Mouse (Mus musculus) induced T-regulatory cell, adult 2 months (primary cell): ENCODE data around the gene Chn1.
A peak's percentile ranks its signal among the peaks of the same experiment; 100 is the strongest.

ENCODE experiments used
- DNase-seq: peaks from one replicate; pipeline ENCODE4 v3.0.0-alpha.2; 2012; ENCODE audit warnings: low read depth

The Chn1 gene

DNA sequence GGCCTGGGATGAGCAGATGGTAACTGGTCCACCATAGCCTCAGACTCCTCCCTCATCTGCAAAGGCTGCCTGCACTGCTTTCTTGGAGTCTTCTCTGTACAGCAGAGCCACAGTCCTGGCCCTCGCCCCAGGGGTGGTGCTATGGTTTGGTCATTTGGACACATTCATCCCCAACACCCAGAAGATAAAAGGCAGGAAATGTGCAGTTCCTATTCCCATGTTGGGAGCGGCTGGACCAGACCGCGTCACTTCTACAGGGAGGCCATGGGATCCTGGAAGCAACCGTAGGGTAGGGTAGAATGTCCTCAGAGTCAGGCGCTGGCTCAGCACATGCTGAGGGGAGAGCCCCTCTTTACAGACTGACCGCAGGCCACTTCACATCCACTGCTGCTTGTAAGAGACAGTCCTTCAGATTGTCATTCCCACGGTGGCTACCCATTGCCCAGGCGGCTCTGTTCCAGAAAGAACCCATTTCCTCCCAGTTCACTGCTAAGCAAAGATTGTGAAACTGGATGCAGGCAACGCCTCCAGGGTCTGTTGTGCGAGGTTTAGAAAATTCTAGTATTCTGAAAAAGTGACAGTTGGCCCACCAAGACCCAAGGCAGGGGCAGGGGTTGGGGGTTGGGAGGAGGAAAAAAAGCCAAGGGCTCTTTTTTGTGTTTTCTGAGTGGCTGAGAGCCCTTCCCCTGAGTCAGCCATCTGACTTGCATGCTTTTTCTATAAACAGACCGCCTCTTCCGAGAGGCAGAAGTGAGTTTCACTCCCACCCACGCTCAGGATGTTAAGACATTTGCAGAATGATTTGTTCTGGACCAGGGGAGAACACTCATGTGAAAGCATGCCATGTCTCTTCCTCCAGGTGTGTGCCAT, 182.7 kb downstream of the Chn1 start:
- DNase-seq: no peak

DNA sequence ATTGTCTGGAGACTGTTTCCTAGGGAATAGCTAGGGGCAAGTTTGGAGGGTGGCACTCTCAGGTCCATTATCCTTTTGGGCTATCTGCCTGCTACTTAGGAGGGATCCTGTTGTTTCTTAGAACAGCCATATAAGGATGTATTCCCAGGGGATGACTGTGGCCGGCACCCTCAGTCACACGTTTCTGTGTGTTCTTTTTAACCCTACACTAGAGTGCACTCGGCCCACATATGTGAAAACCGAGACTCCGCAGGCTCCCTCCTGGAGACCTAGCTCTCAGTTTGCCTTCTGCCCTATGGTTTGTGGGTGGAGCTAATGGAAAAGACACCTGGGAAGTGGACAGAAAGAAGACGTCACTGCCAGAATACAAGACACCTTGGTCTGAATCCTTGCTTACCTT, 183.9 kb downstream of the Chn1 start:
- DNase-seq: no peak

DNA sequence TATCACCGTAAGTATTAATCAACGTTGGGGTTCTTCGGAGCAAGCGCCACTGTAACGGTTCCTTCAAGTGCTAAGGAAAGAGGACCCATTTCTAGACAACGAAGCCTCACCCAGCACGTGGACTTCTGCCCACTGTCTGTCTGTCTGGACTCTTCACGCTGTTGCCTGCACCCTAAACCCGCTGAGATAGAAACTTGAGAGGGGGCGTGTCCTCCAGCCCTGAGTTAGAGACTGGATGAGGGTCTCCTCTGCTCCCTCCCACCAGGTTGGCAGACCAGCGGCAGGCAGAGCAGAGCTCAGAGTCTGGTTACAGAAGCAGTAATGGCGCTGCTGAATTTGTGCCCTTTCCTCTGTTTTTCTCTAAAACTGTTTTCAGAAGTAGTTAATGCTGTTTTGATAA, 185.0 kb downstream of the Chn1 start:
- DNase-seq: no peak

DNA sequence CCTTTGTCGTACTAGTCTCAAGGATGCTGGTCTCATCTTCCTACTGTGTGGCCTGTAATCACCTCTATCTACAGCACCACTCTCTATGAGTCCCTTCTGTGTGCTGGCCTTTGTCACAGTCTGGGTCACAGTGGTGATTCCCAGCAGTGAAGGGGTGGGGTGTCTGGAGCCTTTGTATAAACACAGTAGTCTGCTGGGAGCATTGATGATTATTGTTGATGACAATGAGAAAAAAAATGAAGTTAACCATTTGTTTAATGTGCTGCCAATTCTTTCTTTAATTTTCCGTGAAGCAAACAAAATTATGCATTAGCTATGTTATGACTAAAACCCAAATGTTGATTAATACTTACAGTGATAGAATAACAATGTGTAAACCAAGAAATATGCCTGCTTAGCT, 186.2 kb downstream of the Chn1 start:
- no peak for DNase-seq

DNA sequence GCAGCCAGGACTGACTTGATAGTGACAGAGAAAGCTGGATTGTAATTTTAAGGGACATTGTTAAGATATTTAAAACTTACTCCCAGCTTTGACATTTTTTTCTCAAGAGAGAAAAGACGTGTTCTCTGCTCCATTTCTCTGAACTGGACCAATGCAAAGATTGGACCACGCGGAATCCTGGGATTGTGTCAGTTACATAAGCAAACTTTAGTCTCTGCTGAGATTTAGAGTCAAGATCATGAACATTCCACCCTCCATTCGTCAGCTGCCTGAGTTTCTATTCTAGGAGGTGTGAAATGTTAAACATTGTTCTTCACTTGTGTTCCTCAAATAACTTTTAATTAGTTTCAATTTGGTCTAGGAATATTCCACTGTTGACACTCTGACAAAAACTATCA, 188.0 kb downstream of the Chn1 start:
- no peak for DNase-seq

DNA sequence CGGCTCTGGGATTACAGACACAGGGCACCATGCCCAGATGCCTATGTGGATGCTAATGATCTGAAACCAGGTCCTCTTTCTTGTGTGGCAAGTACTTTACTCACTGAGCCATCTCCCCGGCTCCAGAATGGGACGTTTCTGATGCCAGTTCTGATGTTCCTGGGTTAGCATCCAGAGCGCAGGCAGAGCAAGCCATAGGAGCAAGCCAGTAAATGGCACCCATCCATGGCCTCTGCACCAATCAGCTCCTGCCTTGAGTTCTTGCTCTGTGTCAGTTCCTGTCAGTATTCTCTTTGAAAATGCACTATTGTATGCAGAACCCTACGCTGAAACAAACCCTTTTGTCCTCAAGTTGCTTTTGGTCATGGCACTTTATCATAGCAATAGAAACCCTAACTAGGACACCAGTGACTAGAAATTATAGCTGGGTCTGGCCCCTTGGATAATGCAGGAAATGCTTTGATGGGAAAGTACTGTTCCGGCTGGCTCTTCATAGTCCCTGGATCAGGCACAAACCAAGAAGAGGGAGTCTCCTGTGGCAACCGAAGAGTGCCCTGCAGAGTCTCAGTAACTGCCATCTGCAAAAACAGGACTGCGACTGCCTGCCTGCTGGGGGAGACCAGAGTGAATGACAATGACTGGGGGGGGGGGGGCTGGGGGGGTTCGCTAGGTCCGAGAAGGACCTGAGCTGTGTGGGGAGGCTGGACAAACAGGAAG, 188.6 kb downstream of the Chn1 start:
- no peak for DNase-seq

DNA sequence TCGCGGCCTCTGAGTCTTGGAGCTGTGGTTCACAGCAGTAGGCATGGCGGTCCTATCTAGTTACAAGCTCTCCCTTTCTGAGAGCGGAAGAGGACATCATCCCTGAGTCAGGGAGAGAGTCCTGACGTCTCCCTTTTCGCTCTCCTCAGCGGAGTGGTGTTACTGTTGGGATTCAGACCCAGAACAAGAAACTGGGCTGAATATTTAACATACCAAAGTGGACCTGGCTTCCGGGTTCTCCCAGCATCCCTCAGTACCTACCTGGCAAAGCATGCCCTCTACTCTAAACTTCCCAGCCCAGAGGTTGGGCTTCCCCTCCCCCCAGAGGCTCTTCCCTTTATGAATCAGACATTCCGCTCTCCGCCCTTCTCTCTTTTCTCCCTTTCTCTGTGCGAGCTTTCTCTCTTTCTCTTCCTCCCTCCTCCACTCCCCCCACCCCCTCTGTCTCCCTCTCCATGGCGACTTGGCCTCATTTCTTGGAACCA, 189.8 kb downstream of the Chn1 start:
- no peak for DNase-seq

DNA sequence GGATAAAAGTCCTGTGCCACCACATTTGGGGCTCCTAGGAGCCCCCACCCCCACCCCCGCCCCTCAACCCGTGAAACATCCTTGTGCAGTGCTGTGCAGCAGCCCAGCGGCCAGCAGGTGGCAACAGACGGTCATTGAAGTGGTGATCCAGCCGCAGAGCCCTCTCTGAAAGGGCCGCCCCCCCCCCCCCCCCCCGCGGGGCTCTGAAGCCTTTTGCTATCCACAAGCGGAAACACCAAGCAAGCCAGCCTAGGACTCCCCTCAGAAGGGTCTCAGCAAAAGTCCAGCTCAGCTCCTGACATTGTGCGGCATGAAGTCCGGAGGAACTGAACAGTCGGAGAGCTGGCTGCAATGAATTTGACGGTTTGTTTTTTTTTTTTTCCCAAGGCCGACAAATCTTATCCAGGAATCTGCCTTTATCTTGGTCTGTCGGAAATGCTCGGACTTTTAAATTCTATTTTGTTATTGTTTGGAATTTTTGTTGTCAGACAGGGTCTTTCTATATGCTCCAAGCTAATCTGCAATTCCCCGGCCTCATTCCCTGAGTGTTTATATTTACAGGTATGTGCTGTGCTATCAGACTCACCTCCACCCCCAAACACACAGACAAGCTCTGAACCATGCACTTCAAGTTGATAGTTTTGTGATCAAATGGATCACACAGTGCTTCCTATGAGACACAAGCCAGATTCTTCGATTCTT, 190.3 kb downstream of the Chn1 start:
- peak; percentile 63 for DNase-seq

DNA sequence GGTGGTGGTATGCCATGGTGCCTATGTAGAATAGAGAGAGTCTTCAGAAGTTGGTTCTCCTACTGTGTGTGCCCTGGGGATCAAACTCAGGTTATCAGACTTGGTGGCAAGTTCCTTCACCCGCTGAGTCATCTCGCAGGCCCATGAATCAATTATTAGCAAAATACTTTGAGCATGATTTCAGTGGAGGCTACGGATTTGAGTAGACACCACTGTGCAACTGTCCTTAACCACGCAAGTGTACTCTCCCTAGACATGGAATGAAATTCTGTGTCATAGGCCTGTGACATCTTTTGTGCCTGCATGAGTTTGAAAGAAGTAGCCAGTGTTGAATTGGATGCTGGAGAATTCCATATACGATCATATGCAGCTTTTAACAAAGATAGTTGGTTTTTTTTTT, 194.4 kb downstream of the Chn1 start:
- no peak for DNase-seq

DNA sequence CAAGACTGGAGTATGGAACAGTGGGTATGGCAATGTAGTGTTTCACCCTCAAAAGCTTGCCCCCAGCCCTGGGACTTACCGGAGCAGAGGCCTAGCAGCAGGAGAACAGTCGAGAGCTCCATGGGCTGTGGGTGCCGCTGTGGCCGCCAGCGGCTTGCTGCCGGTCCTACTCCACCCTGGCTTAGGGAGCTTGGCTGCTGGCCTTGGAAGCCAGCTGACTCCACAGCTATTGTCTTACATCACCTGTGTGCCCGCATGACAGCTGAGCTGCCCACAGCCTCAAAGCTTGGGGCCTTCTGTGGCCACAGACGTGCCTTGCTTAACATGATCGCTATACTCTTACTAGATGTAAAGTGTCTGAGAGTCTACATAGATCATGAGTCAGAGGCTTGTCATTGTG, 195.0 kb downstream of the Chn1 start, which contains the start of gene Chrna1:
Chrna1 (minus strand) TSS at position 173 of the 400 bp plus-strand sequence.
- DNase-seq: no peak

DNA sequence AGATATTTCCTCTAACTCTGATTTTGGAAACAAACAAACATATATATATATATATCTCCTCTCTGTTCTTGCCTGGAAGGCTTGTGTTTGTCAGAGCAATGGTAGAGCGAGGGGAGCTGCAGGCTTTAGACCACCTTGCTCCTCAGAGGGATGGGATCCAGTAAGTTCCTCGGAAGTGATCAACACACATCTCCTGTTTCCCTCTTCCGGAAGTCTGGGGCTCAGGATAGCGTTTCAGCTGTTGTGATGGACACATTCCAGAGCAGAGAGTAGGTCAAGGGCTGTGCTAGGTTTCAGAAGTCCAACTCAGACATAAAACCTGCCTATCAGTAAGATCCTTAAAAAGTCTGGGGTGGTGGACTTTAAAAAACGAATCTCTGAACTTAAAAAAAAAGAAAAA, 196.0 kb downstream of the Chn1 start:
- DNase-seq: no peak

DNA sequence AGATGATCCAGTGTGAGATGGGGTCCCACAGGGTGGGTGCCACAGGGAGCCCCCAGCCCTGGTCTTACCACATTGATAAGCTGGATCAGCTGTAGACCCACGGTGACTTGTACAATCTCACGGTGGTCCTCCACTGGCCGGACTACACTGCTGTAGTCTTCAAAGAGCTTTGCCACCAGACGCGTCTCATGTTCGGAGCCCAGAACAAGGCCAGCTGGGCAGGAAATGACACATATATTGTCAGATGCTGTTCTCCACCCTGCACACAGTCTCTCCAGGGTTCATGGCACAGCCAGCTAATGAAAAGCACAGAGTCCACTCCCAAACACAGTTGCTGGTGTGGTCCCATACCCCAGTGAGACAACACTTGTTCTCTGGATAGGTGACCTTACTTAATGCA, 200.7 kb downstream of the Chn1 start:
- no peak for DNase-seq

DNA sequence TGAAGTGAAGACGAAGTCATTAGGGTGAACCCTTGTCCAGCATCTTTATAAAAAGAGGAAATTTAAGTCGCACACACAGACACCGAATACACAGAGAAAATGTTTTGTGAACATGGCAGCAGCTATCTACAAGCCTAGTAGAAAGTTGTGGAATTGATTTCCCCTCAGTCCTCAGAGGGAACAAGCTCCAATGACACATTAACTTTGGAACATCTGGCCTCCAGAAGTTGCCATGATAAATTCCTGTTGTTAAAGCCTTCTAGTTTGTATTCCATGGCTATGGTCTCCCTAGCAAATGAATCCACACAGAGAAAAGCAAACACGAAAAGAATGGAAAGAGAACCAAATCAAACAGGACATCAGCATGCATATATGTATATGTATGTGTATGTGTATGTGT, 201.6 kb downstream of the Chn1 start:
- no peak for DNase-seq

DNA sequence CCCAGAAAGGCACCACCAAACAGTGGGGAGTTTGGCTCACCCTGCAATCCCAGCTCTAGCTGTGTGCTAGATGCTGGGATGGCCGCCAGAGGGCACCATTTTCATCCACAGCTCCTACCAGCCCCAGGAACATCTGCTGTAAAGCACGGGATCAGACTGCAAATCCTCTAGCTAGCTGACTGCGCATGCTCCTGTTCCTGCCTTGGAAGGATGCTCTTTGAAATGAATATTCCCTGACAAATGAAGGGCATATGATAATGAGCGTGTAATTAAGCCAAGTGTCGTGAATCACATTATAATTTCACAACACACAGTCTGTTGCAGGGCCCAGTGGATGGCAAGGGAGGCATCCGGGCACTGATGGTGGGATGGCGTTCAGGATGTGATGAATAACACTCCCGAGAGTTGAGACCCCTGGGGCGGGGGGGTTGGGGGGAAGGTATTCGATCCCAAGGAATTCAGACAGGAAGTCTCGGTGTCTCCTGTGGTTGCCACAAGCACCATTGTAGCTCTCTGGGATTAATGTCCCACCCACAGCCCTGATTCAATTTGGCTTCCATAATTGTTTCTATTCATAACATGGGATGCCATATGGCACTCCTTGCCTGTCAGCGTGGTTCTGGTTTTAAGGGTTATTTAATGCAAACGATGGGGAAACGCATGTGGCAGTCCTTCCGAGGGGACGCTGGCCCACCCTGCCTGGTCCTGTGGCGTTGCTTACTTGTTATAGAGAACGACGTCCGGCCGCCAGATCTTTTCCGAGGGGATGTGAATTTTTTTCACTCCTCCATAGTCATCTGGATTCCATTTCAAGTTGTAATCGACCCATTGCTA, 202.4 kb downstream of the Chn1 start:
- peak; percentile 62 for DNase-seq

DNA sequence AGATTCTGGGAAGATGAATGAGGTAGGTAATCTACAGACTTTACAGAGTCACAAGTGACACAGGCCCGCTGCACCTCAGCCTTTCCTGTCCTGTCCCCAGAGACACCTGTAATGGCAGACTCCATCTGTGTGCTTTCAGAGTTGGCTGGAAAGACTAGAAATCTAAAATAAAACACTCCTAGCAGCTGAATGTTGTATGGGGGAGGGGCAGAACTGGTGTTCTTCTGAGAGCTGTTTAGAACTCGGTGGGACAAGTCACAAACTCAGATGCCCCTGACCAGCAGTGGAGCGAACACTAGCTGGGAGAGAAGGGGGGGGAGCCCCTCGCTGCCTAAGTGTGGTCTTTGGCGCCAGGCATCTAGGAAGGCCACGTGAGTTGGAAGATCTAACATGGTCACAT, 203.2 kb downstream of the Chn1 start:
- DNase-seq: no peak

DNA sequence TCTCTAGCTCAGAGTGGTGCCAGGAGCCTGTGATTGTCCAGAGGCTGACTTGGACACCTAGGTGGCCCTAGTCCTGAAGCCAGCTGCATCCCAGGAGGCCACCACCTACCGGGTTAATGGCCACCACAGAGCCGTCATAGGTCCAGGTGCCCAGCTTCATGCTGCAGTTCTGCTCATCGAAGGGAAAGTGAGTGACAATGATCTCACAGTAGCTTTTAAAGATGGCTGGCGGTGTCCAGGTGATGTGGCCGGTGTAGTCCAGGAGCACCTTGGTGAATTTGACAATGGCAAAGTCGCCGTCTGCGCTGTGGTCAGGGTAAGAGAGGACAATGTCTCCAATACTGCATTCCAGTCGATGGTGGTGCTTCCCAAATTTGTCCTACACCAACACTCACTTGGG, 203.8 kb downstream of the Chn1 start:
- no peak for DNase-seq

DNA sequence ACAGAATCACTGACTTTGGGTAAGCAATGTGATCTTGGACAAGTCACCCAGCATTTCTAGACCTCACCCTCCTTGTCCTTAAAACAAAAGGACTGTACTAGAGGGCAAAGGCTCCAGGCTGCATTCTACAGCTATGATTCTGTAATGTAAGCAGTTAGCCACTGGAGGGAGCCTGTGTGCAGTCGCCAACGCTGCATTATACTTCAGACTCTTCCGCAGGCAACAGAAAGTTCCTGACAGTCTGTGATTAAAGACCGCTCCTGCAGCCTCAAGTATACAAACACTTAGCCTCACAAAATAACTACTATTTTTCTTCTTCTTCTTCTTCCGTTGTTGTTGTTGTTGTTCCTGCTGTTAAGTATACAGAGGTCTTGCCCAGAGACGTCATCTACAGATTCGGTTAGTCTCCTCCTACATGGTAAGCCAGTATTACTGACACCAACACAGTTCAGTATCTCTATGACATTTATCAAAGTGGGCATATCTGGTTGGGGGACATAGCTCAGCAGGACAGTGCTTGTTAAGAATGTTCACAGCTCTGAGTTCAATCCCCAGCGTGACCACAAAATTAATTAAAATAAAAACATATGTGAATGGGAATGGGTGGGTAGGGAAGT, 208.0 kb downstream of the Chn1 start:
- DNase-seq: peak; percentile 80

DNA sequence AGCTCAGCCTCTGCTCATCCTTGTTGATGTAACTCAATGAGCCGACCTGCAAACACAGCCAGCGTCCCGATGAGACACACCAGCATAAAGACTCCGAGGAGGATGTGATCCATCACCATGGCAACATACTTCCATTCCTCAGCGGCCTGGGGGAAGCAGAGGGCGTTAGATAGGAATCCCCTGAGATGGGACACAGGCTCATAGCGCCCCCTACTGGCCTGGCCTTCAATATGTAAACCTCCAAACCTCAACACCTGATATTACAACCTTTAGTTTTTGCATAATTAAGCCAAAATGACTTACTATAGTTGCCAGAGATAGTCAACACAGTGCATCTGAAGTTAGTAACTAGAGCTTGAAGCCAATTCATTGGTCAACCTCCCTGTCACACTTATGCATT, 209.0 kb downstream of the Chn1 start:
- peak; percentile 69 for DNase-seq

DNA sequence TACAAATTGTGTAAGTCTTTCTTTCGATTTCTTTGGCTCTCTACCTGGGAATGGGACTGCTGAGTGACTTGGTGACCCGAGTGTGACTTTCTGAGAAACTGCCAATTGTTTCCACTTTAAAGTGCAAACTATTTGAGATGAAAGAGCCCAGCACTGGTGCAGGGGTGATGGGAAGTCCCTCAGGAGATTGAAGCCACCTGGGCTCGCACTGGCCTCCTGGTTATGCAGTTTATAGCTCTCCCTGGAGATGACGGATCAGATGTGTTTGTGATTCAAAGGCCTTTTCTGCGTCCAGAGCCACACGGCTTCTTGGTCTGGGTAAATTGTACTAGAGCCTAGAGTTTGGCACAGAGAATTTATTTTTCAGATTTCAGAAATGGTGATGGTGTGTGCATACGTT, 211.5 kb downstream of the Chn1 start:
- no peak for DNase-seq

DNA sequence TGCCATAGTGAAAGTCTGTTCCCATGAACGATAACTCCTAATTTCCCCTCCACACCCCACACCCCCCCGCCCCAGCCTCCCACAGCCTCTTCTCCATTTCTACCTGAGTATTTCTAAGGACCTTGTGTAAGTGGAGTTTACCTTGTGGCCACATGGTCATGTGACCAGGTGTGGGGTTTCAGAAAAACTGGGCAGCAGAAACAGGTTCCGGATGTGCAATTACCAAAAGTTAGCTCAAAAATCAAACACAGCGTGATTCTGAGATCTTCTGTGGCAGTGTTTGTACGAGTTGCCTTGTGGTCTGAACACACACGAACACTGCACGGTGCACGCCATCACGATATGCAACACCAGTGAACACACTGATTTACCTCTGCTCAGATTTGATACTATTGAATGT, 212.5 kb downstream of the Chn1 start:
- no peak for DNase-seq

DNA sequence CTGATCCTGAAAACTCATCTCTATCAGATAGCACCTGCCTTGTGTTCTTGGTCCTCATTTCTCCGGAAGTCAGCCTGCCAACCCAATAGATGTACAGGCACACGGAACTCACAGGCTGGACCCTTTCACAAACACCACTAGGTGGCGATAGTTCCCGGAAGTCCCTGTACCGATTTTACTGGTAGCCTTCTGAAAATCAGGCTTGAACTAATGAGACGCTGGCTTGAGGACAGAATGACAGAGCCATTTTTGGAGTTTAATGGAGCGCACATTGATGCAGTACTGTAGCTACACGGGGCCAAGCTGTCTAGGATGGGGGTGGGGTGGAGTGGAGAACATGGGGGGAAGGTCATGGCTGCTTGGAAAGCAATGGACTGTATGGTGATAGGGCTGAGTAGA, 213.5 kb downstream of the Chn1 start:
- peak; percentile 81 for DNase-seq
